Mouse (Mus musculus): ENCODE results near the gene Acvr1.

Acvr1 gene

GRCm38 (mm10) chr2:58520727-58521126 is 46.2 kb downstream of the Acvr1 start:
- DNase-seq (ENCODE audit: low spot score in 2 of 2): no peak

- DNase-seq (ENCODE audit: low spot score in 2 of 2): no peak
Observed at GRCm38 (mm10) chr2:58518517-58518916, 48.4 kb downstream of the Acvr1 start.

- no peak for DNase-seq (ENCODE audit: low spot score in 2 of 2)
Observed at GRCm38 (mm10) chr2:58516920-58517319, 50.0 kb downstream of the Acvr1 start.

- DNase-seq (ENCODE audit: low spot score in 2 of 2): no peak
Observed at GRCm38 (mm10) chr2:58516000-58516399, 51.0 kb downstream of the Acvr1 start.

- DNase-seq (ENCODE audit: low spot score in 2 of 2): no peak
Observed at GRCm38 (mm10) chr2:58514489-58514888, 52.5 kb downstream of the Acvr1 start.

GRCm38 (mm10) chr2:58513212-58513611 is 53.7 kb downstream of the Acvr1 start:
- no peak for DNase-seq (ENCODE audit: low spot score in 2 of 2)

GRCm38 (mm10) chr2:58510192-58510591 is 56.8 kb downstream of the Acvr1 start:
- DNase-seq (ENCODE audit: low spot score in 2 of 2): no peak

GRCm38 (mm10) chr2:58505306-58506090 is 61.5 kb downstream of the Acvr1 start:
- no peak for DNase-seq (ENCODE audit: low spot score in 2 of 2)

- no peak for DNase-seq (ENCODE audit: low spot score in 2 of 2)
Observed at GRCm38 (mm10) chr2:58496647-58497410, 70.1 kb downstream of the Acvr1 start.

- DNase-seq (ENCODE audit: low spot score in 2 of 2): no peak
Observed at GRCm38 (mm10) chr2:58495271-58495670, 71.7 kb downstream of the Acvr1 start.

- no peak for DNase-seq (ENCODE audit: low spot score in 2 of 2)
Observed at GRCm38 (mm10) chr2:58493685-58494635, 73.0 kb downstream of the Acvr1 start.

- DNase-seq (ENCODE audit: low spot score in 2 of 2): no peak
Observed at GRCm38 (mm10) chr2:58489275-58489674, 77.7 kb downstream of the Acvr1 start.

GRCm38 (mm10) chr2:58488404-58488803 is 78.6 kb downstream of the Acvr1 start:
- no peak for DNase-seq (ENCODE audit: low spot score in 2 of 2)

- no peak for DNase-seq (ENCODE audit: low spot score in 2 of 2)
Observed at GRCm38 (mm10) chr2:58487279-58487560, 79.7 kb downstream of the Acvr1 start.

GRCm38 (mm10) chr2:58486441-58487278 is 80.3 kb downstream of the Acvr1 start:
- no peak for DNase-seq (ENCODE audit: low spot score in 2 of 2)

GRCm38 (mm10) chr2:58485683-58486082 is 81.3 kb downstream of the Acvr1 start:
- DNase-seq (ENCODE audit: low spot score in 2 of 2): no peak

- no peak for DNase-seq (ENCODE audit: low spot score in 2 of 2)
Observed at GRCm38 (mm10) chr2:58485152-58485551, 81.8 kb downstream of the Acvr1 start.

GRCm38 (mm10) chr2:58484284-58484965 is 82.5 kb downstream of the Acvr1 start:
- no peak for DNase-seq (ENCODE audit: low spot score in 2 of 2)

- DNase-seq (ENCODE audit: low spot score in 2 of 2): no peak
Observed at GRCm38 (mm10) chr2:58481450-58482100, 85.4 kb downstream of the Acvr1 start.

- no peak for DNase-seq (ENCODE audit: low spot score in 2 of 2)
Observed at GRCm38 (mm10) chr2:58480764-58481163, 86.2 kb downstream of the Acvr1 start.

All from urinary bladder, postnatal 4 days (tissue).